Mouse (Mus musculus) granulocyte monocyte progenitor cell, adult 5-6 weeks (primary cell): ENCODE measurements around the gene Zbtb7b. TPM values are rescaled to one million over a fixed set of nuclear protein-coding genes. Genes with fewer than 3 reads are reported as not detected.
"Not testable (repeated sequence)": the region's sequence is repeated elsewhere in the genome, so short reads cannot be mapped to it uniquely, and the experiment has no call there.

Source experiments
- ATAC-seq: replicated peaks from 2 replicates; pipeline ENCODE4 v1.8.0; 2016; ENCODE audit warnings: mild to moderate bottlenecking, moderate TSS enrichment, inconsistent platforms; ENCODE audit not compliant: poor library complexity, severe bottlenecking
- total RNA-seq, 2 experiments: library from RNA; stranded (forward) in 1 of 2; stranded (reverse) in 1 of 2; fragments of 200-712, 200-1000 nt in 1 of 2; fragments of >200 nt in 1 of 2; fragmentation: Nextera tagmentation in 1 of 2; gene quantifications; 2 replicates each; pipeline ENCODE4 v1.2.3; 2014 to 2017

Zbtb7b gene
- total RNA-seq (2014; fragmentation: Nextera tagmentation) (8.5 and 18.6 TPM in 2 replicates), total RNA-seq (2017) (7.5 and 14.0 TPM in 2 replicates)

DNA sequence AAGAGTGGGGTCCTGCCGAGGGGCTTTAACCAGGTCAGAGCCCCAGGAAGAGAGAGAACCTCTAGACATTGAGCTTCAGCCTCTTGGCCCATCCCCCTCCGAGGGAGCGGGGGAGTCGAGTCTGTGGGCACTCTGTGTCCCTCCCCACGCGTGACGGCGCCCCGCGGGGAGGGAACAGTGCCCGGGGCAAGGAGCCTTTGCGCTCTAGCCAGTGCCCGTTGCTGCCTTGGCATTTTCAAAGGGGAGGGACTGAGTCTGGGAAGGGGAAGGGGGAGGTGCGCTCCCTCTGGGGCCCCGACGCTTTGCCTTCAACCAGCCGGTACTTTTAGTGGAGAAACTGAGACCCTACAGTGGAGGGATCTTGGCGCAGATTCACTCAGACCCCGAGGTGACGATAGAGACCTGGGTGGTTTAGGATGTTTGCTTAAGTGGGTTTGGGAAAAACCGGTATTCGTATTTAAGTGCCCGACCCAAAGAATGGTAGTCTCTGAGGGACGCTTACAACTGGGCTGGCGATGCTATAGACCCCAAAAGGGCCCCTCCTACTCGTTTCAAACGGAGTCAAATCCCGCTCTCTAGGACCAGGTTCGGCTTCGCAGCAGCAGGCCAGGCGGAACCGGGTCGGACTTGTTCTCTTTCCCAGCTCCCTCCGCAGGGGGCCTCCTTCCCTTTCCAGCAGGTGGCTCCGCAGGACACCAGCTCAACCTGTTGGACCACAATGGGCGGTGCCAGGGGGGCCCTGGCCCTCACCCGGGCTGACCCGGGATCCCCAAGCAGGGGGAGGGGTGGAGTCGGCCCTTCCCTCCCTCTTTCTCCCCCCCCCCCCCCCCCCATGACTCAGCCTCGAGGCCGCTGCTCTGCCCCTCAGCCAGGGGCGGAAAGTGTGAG lies at the start of gene Zbtb7b:
TSS of gene Zbtb7b (minus strand) at position 771 of the 888 bp plus-strand sequence.
- peak; percentile 33 for ATAC-seq

DNA sequence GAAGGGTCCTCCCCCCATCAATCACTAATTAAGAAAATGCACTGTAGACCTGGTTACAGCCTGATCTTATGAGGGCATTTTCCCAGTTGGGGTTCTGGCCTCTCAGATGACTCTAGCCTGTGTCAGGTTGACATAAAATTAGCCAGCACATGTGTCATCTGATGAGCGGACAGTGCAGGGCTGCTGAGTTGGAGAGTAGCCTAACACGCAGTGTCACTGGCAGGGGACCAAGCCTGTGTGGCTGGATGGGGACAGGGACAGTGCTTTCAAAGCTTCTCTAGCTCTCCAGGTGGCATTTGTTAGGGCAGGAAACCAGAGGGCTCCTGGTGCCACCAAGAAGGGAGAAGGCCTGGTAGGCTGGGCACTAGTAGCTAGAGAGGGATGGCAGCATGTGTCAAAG lies 46.1 kb upstream of the Zbtb7b start:
- no peak for ATAC-seq

DNA sequence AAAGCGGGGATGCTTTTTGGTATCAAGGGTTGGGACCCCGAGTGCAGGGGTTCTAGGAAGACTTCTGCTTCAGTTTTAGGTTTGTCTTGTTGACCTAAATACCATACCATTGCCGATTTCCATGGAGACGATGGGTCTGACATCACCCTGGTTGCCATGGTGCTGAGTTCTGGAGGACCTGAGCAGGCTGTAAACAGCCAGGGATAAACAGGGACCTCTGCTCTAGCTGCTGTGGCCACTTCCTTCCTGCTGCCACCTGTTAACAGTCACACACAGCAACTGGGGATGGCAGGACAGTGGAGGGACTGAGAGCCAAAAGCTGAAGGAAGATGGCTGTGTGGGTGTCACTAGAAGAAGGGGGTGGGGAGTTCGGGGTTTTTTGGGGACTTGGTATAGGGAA lies 42.7 kb upstream of the Zbtb7b start:
- ATAC-seq: peak; percentile 70

DNA sequence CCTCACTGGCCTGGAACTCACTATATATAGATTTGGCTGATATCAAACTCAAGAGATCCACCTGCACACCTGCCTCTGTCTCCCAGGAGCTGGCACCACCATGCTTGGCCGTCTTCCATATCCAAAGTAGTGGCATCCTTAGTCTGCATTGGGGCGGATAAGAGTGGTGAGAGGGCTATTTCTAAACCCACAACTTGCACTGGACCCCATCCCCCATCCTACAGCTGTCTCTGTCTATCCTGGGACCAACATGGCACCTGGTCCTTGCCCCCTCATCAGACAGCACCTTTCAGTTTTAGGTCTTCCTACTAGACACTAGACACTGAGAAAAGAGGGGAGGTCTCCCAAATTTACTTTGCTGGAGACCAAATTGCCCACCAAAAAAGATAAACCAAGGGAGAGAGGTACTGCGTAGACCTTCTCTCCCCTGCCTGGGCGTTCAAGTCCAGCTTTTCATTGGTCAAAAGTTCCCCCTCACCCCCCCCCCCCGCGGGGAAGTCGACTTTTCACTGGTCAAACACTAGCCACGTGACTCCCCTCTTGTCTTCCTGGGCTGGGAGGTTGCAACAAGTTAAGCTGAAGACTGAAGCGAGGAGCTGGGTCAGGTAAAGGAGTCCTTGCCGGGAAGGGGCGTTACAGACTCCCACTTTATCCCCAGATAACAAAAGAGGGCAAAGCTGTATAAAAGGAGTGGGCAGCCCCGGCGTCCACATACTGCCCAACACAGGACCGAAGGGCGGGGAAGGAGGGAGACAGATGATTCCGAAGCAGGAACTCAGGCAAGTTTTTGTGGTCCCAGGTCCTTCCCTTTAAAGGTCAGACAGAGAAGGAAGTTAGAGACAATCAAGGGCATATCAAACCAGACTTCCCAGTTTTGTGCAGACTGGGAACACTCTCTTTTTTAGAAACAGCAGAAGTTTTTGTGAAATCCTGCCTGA lies 41.9 kb upstream of the Zbtb7b start, which contains the start of gene Pbxip1:
TSS of gene Pbxip1 (plus strand) at position 531 of the 938 bp plus-strand sequence.
- ATAC-seq: peak; percentile 63

DNA sequence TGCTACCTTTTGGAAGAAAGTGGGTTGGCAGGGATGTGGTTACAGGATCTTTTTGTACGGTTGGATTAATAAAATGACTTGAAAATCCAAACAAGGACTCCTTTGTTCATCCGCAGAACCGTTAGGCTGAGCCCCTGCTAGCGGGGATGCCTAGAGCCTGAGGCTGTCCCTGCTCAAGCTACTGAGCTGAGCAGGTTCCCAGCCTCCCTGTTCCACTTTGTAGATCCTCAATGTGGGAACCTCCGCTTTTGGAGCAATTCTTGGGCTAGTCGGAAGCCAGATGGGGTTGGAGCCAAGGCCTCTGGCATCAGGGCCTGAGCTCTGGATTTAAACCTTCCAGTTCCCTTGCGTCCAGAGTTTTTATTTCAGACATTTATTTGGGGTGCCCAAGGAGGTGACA lies 40.5 kb upstream of the Zbtb7b start:
- ATAC-seq: no peak

DNA sequence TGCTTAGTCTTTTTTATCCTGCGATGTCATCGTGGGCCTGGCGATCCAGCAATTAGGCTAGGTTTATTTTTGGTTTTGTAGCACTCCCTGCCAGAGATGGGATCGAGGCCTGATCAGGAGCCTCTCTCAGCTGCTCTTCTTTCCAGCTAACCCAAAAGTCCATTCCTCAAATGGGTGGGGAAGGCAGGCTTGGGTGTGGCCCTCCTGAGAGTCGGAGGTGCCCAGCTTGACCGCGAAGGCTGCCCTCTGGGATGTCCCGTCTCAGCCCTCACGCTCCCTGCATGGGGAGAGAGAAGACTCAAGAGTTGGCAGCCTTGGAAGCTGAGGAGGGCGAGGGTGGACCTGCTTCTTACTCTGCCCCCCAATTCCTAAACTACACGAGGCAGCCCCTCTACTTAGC lies 40.0 kb upstream of the Zbtb7b start:
- no peak for ATAC-seq

DNA sequence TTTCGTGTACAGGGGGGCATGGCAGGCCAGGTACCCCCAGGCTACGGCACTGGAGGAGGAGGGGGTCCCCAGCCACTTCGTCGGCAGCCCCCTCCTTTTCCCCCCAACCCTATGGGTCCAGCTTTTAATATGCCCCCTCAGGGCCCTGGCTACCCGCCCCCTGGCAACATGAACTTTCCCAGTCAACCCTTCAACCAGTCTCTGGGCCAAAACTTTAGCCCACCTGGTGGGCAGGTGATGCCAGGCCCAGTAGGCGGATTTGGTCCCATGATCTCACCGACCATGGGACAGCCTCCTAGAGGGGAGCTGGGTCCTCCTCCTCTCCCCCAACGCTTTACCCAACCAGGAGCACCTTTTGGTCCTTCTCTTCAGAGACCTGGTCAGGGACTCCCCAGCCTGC lies 38.0 kb upstream of the Zbtb7b start:
- no peak for ATAC-seq

DNA sequence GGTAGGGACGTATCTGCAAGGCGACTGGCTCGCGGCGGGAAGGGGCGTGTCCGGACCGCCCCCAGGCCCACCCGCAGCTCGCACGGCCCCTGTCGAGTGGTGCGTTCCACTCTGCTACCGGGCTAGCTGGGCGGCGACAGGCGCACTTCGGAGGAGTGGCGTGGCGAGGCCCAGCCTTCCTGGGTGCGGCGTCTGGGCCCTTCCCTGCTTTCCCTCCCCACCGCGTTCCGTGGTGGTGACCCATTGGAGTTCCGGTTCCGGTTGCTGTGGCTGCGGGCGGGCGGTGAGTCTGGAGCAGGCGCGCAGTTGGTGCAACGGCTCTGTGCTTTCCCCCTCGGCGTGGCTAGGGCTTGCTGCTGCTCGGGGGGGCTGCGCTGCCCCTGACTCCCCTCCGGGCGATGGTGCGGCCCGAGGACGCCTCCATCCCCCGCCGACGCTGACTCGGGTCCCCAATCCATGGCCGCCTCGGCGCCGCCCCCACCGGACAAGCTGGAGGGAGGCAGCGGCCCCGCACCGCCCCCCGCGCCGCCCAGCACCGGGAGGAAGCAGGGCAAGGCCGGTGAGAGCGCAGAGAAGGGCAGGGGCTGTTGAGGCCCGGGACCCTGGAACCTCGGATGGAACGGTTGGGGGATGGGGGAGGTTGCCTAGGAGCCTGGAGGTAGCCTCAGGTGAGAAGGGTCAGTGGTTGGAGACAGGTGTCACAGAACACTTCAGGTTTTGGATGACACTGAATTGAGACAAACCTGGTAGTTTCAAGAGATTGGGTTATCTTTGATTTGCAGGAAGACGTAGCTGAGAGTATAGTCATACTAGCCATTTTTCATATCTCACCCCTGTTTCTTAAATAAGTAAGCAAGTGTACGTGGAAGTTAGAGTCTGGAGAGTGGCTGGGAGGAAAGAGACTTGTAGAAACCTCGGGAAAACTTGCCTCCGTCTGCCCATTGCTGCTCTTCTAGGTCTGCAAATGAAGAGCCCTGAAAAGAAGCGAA lies 35.9 kb upstream of the Zbtb7b start, which contains the start of gene Pygo2:
TSS of gene Pygo2 (plus strand) at position 44 of the 989 bp plus-strand sequence.
- ATAC-seq: peak; percentile 97

DNA sequence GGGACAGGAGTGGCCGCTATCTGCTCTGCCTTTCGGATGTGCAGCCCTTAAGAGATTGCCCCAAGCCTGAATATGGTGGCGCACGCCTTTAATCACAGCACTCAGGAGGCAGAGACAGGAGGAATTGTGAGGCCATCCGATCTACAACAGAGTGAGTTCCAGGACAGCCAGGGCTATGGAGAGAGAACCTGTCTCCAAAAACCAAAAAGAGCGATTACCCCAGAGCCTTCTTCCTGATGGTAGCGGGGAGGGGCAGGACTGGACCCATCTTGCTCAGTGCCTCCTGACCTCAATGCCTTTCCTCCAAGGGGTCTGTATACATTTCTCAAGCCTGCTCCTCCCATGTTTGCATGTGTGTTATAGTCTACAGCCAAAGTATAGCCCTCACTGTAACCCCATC lies 34.4 kb upstream of the Zbtb7b start:
- ATAC-seq: not testable (repeated sequence)

DNA sequence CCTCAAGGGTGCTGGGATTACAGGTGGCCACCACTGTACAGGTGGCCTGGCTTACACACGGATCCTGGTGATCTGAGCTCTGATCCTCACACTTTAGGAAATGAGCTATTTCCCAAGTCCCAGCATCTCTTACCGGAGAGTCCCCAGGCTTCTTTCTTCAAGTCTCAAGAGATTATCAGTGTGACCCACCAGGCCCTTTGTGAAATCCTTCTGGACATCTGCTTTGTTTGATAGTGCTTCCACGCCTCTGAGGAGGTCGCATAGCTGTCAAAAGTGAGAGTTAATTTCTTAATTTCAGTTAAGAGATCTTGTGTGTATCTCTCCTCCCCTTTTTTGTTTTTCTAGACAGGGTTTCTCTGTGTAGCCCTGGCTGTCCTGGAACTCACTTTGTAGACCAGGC lies 31.3 kb upstream of the Zbtb7b start:
- ATAC-seq: no peak

DNA sequence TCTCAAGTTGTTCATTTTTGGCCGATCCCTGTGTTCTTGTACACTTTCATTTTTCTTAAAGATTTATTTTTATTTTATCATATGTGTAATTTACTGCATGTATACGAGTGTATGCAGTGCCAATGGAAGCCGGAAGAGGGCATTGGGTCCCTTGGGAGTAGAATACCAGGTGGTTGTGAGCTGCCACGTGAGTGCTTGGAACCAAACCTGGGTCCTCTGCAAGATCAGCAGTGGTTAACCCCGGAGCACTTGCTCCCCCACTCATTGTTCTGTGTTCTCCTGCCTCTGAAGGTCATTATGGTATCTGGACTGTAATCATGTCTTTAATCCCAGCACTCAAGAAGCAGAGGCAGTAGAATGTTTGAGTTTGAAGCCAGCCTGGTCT lies 30.6 kb upstream of the Zbtb7b start:
- ATAC-seq: no peak

DNA sequence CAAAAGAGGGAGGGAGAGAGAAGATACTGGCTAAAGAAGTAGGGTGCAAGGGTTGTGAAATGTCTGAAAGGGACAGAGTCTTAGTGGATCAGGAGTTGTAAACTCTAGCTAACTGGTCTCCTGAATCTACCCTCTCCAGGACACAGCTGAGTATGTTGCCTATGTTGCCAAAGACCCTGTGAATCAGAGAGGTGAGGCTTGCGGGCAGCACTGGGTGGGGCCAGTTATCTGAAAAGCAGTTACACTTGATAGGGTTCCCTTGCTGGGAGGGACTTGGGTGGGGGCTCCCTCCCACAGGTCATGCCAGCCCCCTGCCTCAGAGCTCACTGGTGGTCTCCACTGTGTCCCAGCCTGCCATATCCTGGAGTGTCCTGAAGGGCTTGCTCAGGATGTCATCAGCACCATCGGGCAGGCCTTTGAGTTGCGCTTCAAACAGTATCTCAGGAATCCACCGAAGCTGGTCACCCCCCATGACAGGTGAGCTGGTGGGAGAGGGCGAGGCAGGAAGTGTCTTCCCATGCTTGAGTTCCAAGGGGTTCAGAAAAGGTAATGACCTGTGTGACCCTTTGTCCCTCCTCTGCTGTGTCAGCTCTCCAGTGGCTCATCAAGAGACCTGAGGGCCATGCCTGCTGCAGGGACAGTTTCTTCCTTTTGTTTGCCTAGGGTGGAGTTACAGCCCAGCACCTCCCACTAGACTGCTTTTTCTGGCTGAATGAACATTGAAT lies 30.0 kb upstream of the Zbtb7b start:
- no peak for ATAC-seq

DNA sequence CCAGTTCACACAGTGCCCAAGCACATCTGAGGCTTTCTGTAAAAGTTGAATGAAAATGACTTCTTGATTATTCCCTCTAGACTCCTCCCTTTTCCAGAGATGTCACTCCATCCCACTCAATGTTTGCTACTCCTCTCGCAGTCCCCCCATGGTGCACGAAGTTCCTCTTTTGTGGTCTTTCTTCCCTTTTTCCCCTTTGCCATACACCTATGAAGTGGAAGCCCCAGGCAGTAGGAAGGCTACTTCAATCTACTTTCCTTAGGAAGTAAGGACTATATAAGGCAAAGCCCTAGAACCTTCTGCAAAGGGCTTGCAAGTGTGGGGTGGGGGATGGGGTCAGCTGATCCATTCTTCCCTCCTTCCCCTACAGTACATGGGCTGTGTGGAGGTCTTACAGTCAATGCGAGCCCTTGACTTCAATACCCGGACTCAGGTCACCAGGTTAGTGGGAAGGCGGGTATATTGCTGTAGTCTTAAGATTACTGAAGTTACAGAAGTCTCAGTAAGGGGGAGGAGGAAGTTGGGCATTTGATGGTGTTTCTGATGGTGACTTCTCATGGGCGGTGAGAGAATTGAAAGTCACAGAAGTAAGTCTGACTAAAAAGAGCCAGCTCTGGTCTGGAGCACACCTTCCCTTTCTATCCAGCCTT lies 28.1 kb upstream of the Zbtb7b start:
- no peak for ATAC-seq

DNA sequence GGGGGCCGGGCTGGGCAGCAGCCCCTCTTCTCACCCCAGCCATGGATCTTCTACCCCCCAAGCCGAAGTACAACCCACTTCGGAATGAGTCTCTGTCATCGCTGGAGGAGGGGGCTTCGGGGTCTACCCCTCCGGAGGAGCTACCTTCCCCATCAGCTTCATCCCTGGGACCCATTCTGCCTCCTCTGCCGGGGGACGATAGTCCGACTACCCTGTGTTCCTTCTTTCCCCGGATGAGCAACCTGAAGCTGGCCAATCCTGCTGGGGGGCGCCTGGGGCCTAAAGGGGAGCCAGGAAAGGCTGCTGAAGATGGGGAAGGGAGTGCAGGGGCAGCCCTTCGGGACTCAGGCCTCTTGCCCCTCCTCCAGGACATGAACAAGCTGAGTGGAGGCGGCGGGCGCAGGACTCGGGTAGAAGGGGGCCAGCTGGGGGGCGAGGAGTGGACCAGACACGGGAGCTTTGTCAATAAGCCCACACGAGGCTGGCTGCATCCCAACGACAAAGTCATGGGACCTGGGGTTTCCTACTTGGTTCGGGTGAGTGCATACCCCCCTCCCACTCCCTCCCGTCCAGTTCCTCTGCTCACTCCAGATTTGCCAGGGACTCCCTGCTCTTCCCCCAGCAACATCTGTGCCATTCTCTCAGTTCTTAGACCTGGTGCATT lies 27.4 kb upstream of the Zbtb7b start:
- ATAC-seq: no peak

DNA sequence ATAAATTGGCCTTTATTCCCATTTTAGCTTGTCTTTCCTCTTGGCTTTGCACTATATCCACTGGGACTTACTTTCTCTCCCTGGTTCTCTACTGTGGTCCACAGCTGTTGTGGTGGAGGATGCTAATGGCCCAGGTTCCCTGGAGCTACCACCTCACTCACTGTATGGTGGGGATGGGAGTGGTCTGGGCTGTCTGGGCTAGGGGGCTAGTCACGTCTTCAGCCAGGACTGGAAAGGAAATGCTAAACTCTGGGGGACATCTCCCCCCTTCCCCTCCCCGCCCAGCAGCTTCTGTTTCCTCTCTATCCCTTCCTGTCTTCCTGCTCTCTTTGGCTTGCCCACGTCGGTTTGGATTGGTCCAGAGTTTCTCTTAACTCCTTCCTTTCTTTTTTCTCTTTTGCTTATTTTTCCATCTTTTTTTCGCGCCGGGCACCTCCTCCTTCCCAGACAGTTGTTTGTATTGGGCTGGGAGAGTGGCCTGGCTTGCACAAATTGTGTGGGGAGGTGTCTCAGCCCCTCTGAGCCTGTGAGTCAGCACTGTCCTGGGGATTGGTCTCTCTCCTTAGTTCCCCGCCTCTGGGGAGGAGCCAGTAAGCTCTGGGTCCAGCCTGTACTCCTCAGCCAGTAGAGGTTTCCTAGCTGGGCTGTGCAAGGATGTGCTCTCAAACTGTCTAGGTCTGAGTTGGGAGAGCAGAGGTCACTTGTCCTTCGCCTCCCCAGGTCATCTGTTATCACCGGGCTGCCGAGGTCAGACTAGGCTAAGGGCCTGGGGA lies 26.6 kb upstream of the Zbtb7b start:
- peak; percentile 47 for ATAC-seq

DNA sequence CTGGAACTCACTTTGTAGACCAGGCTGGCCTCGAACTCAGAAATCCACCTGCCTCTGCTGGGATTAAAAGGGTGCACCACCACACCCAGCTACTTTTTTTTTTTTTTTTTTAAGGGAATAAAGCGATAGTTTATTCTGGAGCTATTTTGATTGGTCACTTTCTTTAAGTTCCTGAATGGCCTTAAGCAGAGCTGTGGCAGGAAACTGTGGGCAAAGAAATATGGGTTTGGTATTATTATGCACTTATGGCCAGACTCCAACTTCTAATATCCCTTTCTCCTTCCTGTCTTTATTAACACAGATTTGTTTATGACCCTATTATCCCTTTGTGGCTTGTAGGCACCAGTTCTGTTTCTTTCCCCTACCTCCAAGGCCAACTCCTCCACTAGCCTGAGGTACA lies 25.8 kb upstream of the Zbtb7b start:
- no peak for ATAC-seq

DNA sequence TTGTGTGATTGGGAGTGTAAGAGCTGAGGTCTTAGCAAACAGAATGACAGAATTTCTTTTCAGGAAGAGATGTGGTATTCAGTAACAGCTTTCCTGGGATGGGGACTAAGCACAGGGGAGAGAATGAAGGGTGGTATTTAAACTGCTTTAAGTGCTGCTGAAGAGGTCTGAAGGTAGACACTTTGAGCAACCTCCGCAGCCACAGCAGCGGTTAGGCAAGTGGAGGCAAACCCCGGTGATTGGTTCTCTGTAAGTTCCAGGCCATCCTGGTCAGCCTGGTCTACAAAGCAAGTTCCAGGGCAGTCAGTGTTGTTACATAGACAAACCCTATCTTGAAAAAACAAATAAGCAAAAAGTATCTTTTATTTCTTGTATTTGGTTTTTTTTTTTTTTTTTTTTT lies 25.4 kb upstream of the Zbtb7b start:
- no peak for ATAC-seq
